Mouse (Mus musculus): Measurements from ENCODE around the gene Entpd6.

Entpd6 gene

GRCm38 (mm10) chr2:150787234-150787771 lies 38.5 kb downstream of the Entpd6 start:
- no peak for DNase-seq (ENCODE audit: low spot score)

- DNase-seq (ENCODE audit: low spot score) = peak; percentile 84
These were observed 40.1 kb downstream of the Entpd6 start for GRCm38 (mm10) chr2:150788768-150789550.

- no peak for DNase-seq (ENCODE audit: low spot score)
These were observed 44.5 kb downstream of the Entpd6 start for GRCm38 (mm10) chr2:150793320-150793719.

- no peak for DNase-seq (ENCODE audit: low spot score)
These were observed 49.2 kb downstream of the Entpd6 start for GRCm38 (mm10) chr2:150798084-150798483.

GRCm38 (mm10) chr2:150800616-150801015 lies 51.8 kb downstream of the Entpd6 start:
- DNase-seq (ENCODE audit: low spot score) = no peak

GRCm38 (mm10) chr2:150803035-150803434 lies 54.2 kb downstream of the Entpd6 start:
- DNase-seq (ENCODE audit: low spot score) = peak; percentile 67

- peak; percentile 95 for DNase-seq (ENCODE audit: low spot score)
These were observed 59.5 kb downstream of the Entpd6 start for GRCm38 (mm10) chr2:150808381-150808780.

GRCm38 (mm10) chr2:150808812-150809211 lies 60.0 kb downstream of the Entpd6 start:
- DNase-seq (ENCODE audit: low spot score) = no peak

GRCm38 (mm10) chr2:150810603-150811002 lies 61.8 kb downstream of the Entpd6 start:
- DNase-seq (ENCODE audit: low spot score) = no peak

- DNase-seq (ENCODE audit: low spot score) = no peak
These were observed 64.0 kb downstream of the Entpd6 start for GRCm38 (mm10) chr2:150812816-150813215.

GRCm38 (mm10) chr2:150816676-150817402 lies 68.0 kb downstream of the Entpd6 start:
- DNase-seq (ENCODE audit: low spot score) = peak; percentile 61

- peak; percentile 81 for DNase-seq (ENCODE audit: low spot score)
These were observed 69.9 kb downstream of the Entpd6 start for GRCm38 (mm10) chr2:150818742-150819141.

GRCm38 (mm10) chr2:150820720-150821119 lies 71.9 kb downstream of the Entpd6 start:
- no peak for DNase-seq (ENCODE audit: low spot score)
